Mouse (Mus musculus) C2C12 (cell line): ENCODE results near the gene Ostc. TPM values are rescaled to one million over a fixed set of nuclear protein-coding genes. Genes with fewer than 3 reads are reported as not detected.

Experiments used
- H3K27me3 ChIP-seq: one replicate; pipeline ENCODE4 v1.6.1; 2011; ENCODE audit not compliant: control insufficient read depth, insufficient read depth, insufficient read length
- H3K36me3 ChIP-seq: one replicate; pipeline ENCODE4 v1.6.1; 2011; ENCODE audit not compliant: control insufficient read depth, insufficient read depth
- H3K4me3 ChIP-seq: one replicate; pipeline ENCODE4 v1.5.1; 2011; ENCODE audit warnings: mild to moderate bottlenecking, control low read depth; ENCODE audit not compliant: poor library complexity, insufficient read depth, severe bottlenecking
- H3K79me2 ChIP-seq: one replicate; pipeline ENCODE4 v1.6.1; 2011; ENCODE audit not compliant: control insufficient read depth, insufficient read depth
- H3K79me3 ChIP-seq: one replicate; pipeline ENCODE4 v1.6.1; 2011; ENCODE audit warnings: low read depth, control low read depth
- H3ac ChIP-seq: one replicate; pipeline ENCODE3; 2011; ENCODE audit warnings: low read depth; ENCODE audit not compliant: control insufficient read depth, insufficient read length
- CEBPB ChIP-seq: IDR thresholded peaks from one replicate; pipeline ENCODE4 v1.6.1; 2011; ENCODE audit warnings: low read depth, mild to moderate bottlenecking, control low read depth, moderate library complexity
- CTCF ChIP-seq: IDR thresholded peaks from one replicate; pipeline ENCODE4 v1.5.1; 2011; ENCODE audit not compliant: control insufficient read depth, insufficient read depth, insufficient read length
- FOSL1 ChIP-seq: IDR thresholded peaks from one replicate; pipeline ENCODE4 v1.8.0; 2011; ENCODE audit warnings: mild to moderate bottlenecking, low read length; ENCODE audit not compliant: poor library complexity, insufficient read depth, severe bottlenecking
- MAX ChIP-seq: IDR thresholded peaks from one replicate; pipeline ENCODE4 v1.6.1; 2011; ENCODE audit warnings: mild to moderate bottlenecking, control low read depth
- MYOD1 ChIP-seq: IDR thresholded peaks from one replicate; pipeline ENCODE4 v1.6.1; 2011; ENCODE audit warnings: low read depth; ENCODE audit not compliant: control insufficient read depth, insufficient read length
- MYOG ChIP-seq: IDR thresholded peaks from one replicate; pipeline ENCODE4 v1.6.1; 2011; ENCODE audit not compliant: control insufficient read depth, insufficient read length; ENCODE audit errors: extremely low read depth
- USF1 ChIP-seq: IDR thresholded peaks from one replicate; pipeline ENCODE4 v1.6.1; 2011; ENCODE audit warnings: low read depth, mild to moderate bottlenecking, control low read depth, moderate library complexity
- polyA plus RNA-seq: library from polyadenylated mRNA; unstranded; fragments of >200 nt; fragmentation: generic; extraction: Trizol; gene quantifications from one replicate; pipeline ENCODE4 v1.2.1, GENCODE M21; 2012; ENCODE audit warnings: missing spikeins

Gene Ostc
- polyA plus RNA-seq, 1 experiment: 198 TPM

- H3K79me2 ChIP-seq: no peaks in the 10 kb centered on the region
- no peak overlapping the region for H3K4me3 ChIP-seq
- TF ChIP-seq MYOD1 (no peak), USF1 (no peak), CEBPB (no peak), CTCF (no peak), MYOG (no peak), MAX (no peak), FOSL1 (no peak)
- H3K79me3 ChIP-seq: no peaks in the 10 kb centered on the region
- H3K27me3 ChIP-seq: no peaks in the 10 kb centered on the region
- no peaks in the 10 kb centered on the region for H3K36me3 ChIP-seq
- no peak overlapping the region for H3ac ChIP-seq
These were observed 24.3 kb downstream of the Ostc start for GRCm38 (mm10) chr3:130685014-130685366.

- Histone ChIP-seq H3K36me3 (no peaks in the 10 kb centered on the region), H3K79me3 (no peaks in the 10 kb centered on the region), H3K27me3 (no peaks in the 10 kb centered on the region), H3K79me2 (no peaks in the 10 kb centered on the region), H3ac (no peak overlapping the region), H3K4me3 (no peak overlapping the region)
- TF ChIP-seq USF1 (no peak), MYOG (no peak)
These were observed 24.8 kb downstream of the Ostc start for GRCm38 (mm10) chr3:130684276-130685013.

- H3K4me3 ChIP-seq: no peak overlapping the region
- no peaks in the 10 kb centered on the region for H3K27me3 ChIP-seq
- H3K36me3 ChIP-seq: no peaks in the 10 kb centered on the region
- no peak for TF ChIP-seq CTCF
- no peak for TF ChIP-seq CEBPB
- no peak for TF ChIP-seq USF1
- TF ChIP-seq MYOG: no peak
- no peak for TF ChIP-seq FOSL1
- TF ChIP-seq MYOD1: no peak
- no peak for TF ChIP-seq MAX
- no peak overlapping the region for H3ac ChIP-seq
- H3K79me2 ChIP-seq: no peaks in the 10 kb centered on the region
- no peaks in the 10 kb centered on the region for H3K79me3 ChIP-seq
These were observed 25.4 kb downstream of the Ostc start for GRCm38 (mm10) chr3:130683836-130684235.

DNA sequence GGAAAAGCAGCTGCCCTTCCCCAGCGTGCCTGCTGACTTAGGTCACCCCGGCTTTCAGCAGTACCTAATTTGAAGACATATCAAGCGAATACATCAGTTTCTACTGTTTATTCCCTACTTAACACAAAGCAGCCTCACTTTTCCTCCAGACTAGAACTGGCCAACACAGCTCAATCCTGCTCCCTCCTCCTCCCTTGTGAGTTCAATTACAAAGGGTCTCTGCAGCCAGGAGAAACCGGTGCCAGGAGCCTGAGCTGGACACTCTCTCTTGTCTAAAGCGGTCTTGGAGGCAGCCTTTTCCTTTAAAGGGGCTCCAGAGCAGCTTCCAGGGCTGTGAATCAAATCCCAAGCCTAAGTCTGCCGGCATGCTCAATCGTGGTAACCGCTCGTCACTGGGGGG is 27.1 kb downstream of the Ostc start:
- Histone ChIP-seq H3K36me3 (no peaks in the 10 kb centered on the region), H3K27me3 (no peaks in the 10 kb centered on the region), H3K79me2 (no peaks in the 10 kb centered on the region), H3K4me3 (no peak overlapping the region), H3K79me3 (no peaks in the 10 kb centered on the region), H3ac (no peak overlapping the region)
- TF ChIP-seq CTCF (no peak), MYOG (no peak), USF1 (no peak), MYOD1 (no peak), MAX (no peak), CEBPB (no peak), FOSL1 (no peak)

GRCm38 (mm10) chr3:130681226-130681625 is 28.0 kb downstream of the Ostc start:
- Histone ChIP-seq H3K79me3 (no peaks in the 10 kb centered on the region), H3K36me3 (no peaks in the 10 kb centered on the region), H3K4me3 (no peak overlapping the region), H3K27me3 (no peaks in the 10 kb centered on the region), H3ac (no peak overlapping the region), H3K79me2 (no peaks in the 10 kb centered on the region)
- no peak for TF ChIP-seq CTCF
- TF ChIP-seq MAX: no peak
- TF ChIP-seq CEBPB: no peak
- no peak for TF ChIP-seq FOSL1
- TF ChIP-seq MYOG: no peak

DNA sequence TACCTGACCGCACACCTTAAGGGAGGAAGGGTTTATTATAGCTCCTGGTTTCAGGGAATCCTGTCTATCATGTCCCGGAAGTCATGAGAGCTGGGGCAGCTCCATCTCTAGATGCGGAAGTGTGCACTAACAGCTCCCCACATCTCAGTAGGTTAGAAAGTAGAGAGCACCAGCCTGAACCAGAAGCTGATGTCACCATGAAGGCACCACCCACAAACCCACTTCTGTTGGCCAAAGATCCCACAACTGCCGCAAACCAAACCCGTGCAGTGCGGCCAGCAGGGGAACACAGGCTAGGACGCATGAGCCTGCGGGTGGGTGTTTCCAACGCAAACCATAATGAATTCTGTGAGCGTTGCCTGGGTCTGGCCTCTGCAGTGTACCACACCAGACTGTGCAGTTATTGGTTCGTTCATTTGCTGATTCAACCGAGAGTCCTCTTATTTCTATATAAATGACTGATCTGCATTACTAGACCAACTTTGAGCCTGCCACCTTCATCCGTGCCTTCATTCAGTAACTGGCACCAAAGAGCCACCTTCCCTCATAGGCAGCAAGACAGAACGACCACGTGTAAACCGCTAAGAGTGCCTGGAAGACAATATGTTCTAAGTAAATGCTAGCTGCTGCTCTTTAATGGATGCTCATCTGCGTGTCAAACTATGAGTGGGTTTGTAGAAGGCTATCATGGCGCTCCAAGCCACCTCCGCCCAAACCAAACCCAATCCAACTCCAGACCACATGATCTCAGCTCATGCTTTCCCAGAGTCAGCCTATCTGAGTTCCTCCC is 31.4 kb downstream of the Ostc start:
- no peak overlapping the region for H3K4me3 ChIP-seq
- no peaks in the 10 kb centered on the region for H3K79me3 ChIP-seq
- H3ac ChIP-seq: no peak overlapping the region
- H3K36me3 ChIP-seq: no peaks in the 10 kb centered on the region
- no peak for TF ChIP-seq CTCF
- no peak for TF ChIP-seq MAX
- no peak for TF ChIP-seq USF1
- no peak for TF ChIP-seq MYOD1
- TF ChIP-seq MYOG: no peak
- no peak for TF ChIP-seq CEBPB
- no peak for TF ChIP-seq FOSL1
- H3K79me2 ChIP-seq: no peaks in the 10 kb centered on the region
- H3K27me3 ChIP-seq: no peaks in the 10 kb centered on the region
